Mouse (Mus musculus): ENCODE measurements around the gene Myo19. TPM values are rescaled to one million over a fixed set of nuclear protein-coding genes. Genes with fewer than 3 reads are reported as not detected.
A peak's percentile ranks its signal among the peaks of the same experiment; 100 is the strongest.

The Myo19 gene
- polyA plus RNA-seq, 1 experiment, result 13.2 TPM

GRCm38 (mm10) chr11:84914673-84915072 lies 34.7 kb downstream of the Myo19 start:
- no peak overlapping the region for H3K27ac ChIP-seq (ENCODE audit: insufficient read depth, low read length)
- TF ChIP-seq CTCF (IDR thresholded peaks at IDR 0.05; ENCODE audit: borderline replicate concordance, insufficient read depth, low read depth, low read length) (no peak), POLR2A (IDR thresholded peaks at IDR 0.05; ENCODE audit: borderline replicate concordance, insufficient read depth, low read length) (no peak)
- no peaks in the 10 kb centered on the region; the same call in 1 of the 2 replicates for H3K4me1 ChIP-seq (ENCODE audit: control insufficient read depth, insufficient read depth, low read length)
- H3K27me3 ChIP-seq (ENCODE audit: control insufficient read depth, insufficient read depth, low read length), result no peaks in the 10 kb centered on the region
- 82% methylated on average over 5 of the region's 5 CpGs for WGBS
- no peak overlapping the region for H3K4me3 ChIP-seq (replicated peaks; ENCODE audit: insufficient read depth, low read depth, low read length)
- DNase-seq, result no peak

DNA sequence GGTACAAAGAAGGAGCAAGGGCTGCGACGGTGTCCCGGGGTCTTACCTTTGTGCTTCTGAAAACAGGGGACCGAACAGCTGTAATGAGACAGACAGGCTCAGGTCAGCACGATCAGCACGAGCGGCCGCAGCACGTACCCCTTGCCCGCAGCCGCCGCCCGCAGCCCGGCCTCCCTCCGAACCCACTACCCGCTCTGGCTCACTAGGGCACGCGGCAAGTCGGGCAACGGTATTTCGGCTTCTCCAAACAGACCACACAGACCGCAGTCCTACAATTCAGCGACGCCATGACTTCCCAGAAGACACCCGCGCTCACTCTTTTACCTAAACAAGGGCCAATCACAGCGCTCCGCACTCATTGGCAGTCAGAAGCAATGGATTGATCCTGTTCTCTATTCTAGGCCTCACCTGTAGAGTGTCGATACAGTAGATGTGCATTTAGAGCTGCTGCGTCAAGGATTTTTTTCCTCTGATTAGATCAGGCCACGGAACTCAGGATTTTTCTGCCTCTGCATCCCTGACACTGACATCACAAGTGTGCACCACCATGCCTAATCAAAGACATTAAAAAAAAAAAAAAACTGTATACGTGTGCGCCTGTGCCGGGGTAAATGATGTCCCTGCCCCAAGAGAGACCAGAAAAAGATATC lies 36.2 kb downstream of the Myo19 start, which contains the start of gene Znhit3:
Znhit3 (minus strand) TSS at position 314 of the 650 bp plus-strand sequence.
- H3K4me1 ChIP-seq (ENCODE audit: control insufficient read depth, insufficient read depth, low read length), result no peaks in the 10 kb centered on the region; the same call in 1 of the 2 replicates
- H3K27ac ChIP-seq (ENCODE audit: insufficient read depth, low read length), result peak within 1 kb of the TSS; percentile 1; the same call in 1 of the 2 replicates
- 2% methylated on average over 34 of the region's 34 CpGs for WGBS
- DNase-seq, result peak; percentile 85 to 90
- peak within 1 kb of the TSS; percentile 65 for H3K4me3 ChIP-seq (replicated peaks; ENCODE audit: insufficient read depth, low read depth, low read length)
- TF ChIP-seq POLR2A (IDR thresholded peaks at IDR 0.05; ENCODE audit: borderline replicate concordance, insufficient read depth, low read length) (peak; percentile 61; the same call in 1 of the 2 replicates), CTCF (IDR thresholded peaks at IDR 0.05; ENCODE audit: borderline replicate concordance, insufficient read depth, low read depth, low read length) (no peak)
- no peaks in the 10 kb centered on the region for H3K27me3 ChIP-seq (ENCODE audit: control insufficient read depth, insufficient read depth, low read length)

DNA sequence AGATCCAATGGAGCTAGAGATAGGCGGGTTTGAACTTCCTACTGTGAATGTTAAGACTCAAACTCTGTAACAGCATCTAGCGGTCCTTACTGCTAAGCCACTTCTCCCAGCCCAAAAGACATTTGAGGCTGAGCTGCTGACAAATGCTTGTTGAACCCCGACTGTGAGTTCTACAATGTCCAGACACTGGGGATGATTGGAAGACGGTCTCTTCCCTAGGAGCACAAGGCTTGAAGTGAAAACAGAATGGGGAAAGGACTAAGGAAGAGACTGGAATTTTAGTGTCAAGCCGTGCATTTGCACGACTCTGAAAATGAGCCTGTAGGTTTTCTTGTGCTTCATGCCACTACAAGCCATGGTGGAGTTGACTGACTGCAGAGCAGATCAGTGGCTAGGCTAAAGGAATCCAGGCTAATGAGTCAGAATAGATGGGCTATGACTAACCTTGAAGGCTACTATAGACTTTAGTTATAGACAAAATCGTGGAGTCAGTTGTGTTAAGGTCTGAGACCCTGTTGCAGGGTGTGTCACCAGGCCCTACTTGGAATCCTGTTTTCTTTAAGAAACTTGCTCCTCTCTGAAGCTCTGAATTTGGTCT lies 36.9 kb downstream of the Myo19 start:
- H3K4me1 ChIP-seq (ENCODE audit: control insufficient read depth, insufficient read depth, low read length), result no peaks in the 10 kb centered on the region; the same call in 1 of the 2 replicates
- TF ChIP-seq CTCF (IDR thresholded peaks at IDR 0.05; ENCODE audit: borderline replicate concordance, insufficient read depth, low read depth, low read length) (no peak), POLR2A (IDR thresholded peaks at IDR 0.05; ENCODE audit: borderline replicate concordance, insufficient read depth, low read length) (no peak)
- 44% methylated on average over 7 of the region's 7 CpGs for WGBS
- H3K27ac ChIP-seq (ENCODE audit: insufficient read depth, low read length), result no peak overlapping the region; the same call in 1 of the 2 replicates
- peak overlapping the region; percentile 65 for H3K4me3 ChIP-seq (replicated peaks; ENCODE audit: insufficient read depth, low read depth, low read length)
- DNase-seq, result peak in 1 of 2 experiments; percentile 16
- no peaks in the 10 kb centered on the region for H3K27me3 ChIP-seq (ENCODE audit: control insufficient read depth, insufficient read depth, low read length)

GRCm38 (mm10) chr11:84918425-84918824 lies 38.5 kb downstream of the Myo19 start:
- peak; percentile 87 to 95 for DNase-seq
- Histone ChIP-seq H3K27me3 (ENCODE audit: control insufficient read depth, insufficient read depth, low read length) (no peaks in the 10 kb centered on the region), H3K4me3 (replicated peaks; ENCODE audit: insufficient read depth, low read depth, low read length) (no peak overlapping the region), H3K27ac (ENCODE audit: insufficient read depth, low read length) (no peak overlapping the region), H3K4me1 (ENCODE audit: control insufficient read depth, insufficient read depth, low read length) (no peaks in the 10 kb centered on the region; the same call in 1 of the 2 replicates)
- 2% methylated on average over 16 of the region's 16 CpGs for WGBS
- TF ChIP-seq CTCF (IDR thresholded peaks at IDR 0.05; ENCODE audit: borderline replicate concordance, insufficient read depth, low read depth, low read length), result peak; percentile 93
- TF ChIP-seq POLR2A (IDR thresholded peaks at IDR 0.05; ENCODE audit: borderline replicate concordance, insufficient read depth, low read length), result no peak

DNA sequence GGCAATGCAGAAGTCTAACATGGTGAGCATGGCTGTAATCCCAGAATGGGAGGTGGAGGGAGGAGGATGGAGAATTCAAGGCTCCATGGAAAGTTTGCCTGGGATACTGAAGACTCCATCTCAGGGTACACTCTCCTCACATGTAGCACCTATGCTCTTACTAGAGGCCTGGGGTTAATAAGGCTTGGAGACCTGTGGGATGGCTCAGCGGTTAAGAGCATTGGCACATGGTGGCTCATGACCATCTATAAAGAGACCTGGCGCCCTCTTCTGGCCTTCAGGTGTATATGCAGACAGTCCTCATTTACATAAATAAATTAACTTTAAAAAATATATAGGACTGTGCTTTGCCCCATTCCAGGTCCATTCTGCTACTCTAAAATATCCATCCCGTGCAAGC lies 39.3 kb downstream of the Myo19 start:
- peak in 1 of 2 experiments; percentile 32 for DNase-seq
- H3K27ac ChIP-seq (ENCODE audit: insufficient read depth, low read length), result no peak overlapping the region
- H3K4me3 ChIP-seq (replicated peaks; ENCODE audit: insufficient read depth, low read depth, low read length), result no peak overlapping the region
- WGBS, result 17% methylated on average over 3 of the region's 3 CpGs
- no peaks in the 10 kb centered on the region for H3K27me3 ChIP-seq (ENCODE audit: control insufficient read depth, insufficient read depth, low read length)
- H3K4me1 ChIP-seq (ENCODE audit: control insufficient read depth, insufficient read depth, low read length), result no peaks in the 10 kb centered on the region; the same call in 1 of the 2 replicates
- TF ChIP-seq POLR2A (IDR thresholded peaks at IDR 0.05; ENCODE audit: borderline replicate concordance, insufficient read depth, low read length) (no peak), CTCF (IDR thresholded peaks at IDR 0.05; ENCODE audit: borderline replicate concordance, insufficient read depth, low read depth, low read length) (peak; percentile 38; the same call in 1 of the 2 replicates)

DNA sequence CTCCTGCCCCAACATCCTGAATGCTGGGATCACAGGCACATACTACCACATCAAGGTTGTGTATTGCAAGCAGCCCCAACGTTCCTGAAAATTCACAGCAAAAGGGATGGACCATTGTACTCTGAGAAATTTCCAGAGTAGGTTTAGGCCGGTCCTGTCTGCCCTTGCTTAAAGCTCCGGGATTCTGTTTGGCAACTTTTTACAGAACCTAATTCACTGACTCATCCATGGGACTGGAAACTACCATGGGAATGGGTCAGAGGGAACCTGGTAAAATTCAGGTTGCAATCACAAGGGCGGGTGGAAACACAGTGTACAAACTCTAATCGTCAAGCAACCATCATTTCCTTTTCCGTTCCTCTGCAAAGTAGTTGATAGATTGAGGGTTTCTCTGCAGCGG lies 40.0 kb downstream of the Myo19 start:
- H3K27me3 ChIP-seq (ENCODE audit: control insufficient read depth, insufficient read depth, low read length), result no peaks in the 10 kb centered on the region
- no peak overlapping the region for H3K4me3 ChIP-seq (replicated peaks; ENCODE audit: insufficient read depth, low read depth, low read length)
- no peak overlapping the region for H3K27ac ChIP-seq (ENCODE audit: insufficient read depth, low read length)
- DNase-seq, result no peak
- H3K4me1 ChIP-seq (ENCODE audit: control insufficient read depth, insufficient read depth, low read length), result no peaks in the 10 kb centered on the region; the same call in 1 of the 2 replicates
- WGBS, result 77% methylated on average over 7 of the region's 7 CpGs
- TF ChIP-seq CTCF (IDR thresholded peaks at IDR 0.05; ENCODE audit: borderline replicate concordance, insufficient read depth, low read depth, low read length) (no peak), POLR2A (IDR thresholded peaks at IDR 0.05; ENCODE audit: borderline replicate concordance, insufficient read depth, low read length) (no peak)

- Histone ChIP-seq H3K27ac (ENCODE audit: insufficient read depth, low read length) (no peak overlapping the region), H3K4me3 (replicated peaks; ENCODE audit: insufficient read depth, low read depth, low read length) (no peak overlapping the region)
These were observed 41.0 kb downstream of the Myo19 start for GRCm38 (mm10) chr11:84920981-84921380.

More at GRCm38 (mm10) chr11:84920981-84921380, 41.0 kb downstream of the Myo19 start:
- WGBS, result 81% methylated on average over 8 of the region's 8 CpGs
- no peak for DNase-seq
- Histone ChIP-seq H3K27me3 (ENCODE audit: control insufficient read depth, insufficient read depth, low read length) (no peaks in the 10 kb centered on the region), H3K4me1 (ENCODE audit: control insufficient read depth, insufficient read depth, low read length) (no peaks in the 10 kb centered on the region; the same call in 1 of the 2 replicates)
- TF ChIP-seq POLR2A (IDR thresholded peaks at IDR 0.05; ENCODE audit: borderline replicate concordance, insufficient read depth, low read length) (no peak), CTCF (IDR thresholded peaks at IDR 0.05; ENCODE audit: borderline replicate concordance, insufficient read depth, low read depth, low read length) (no peak)

Data from cerebellum, adult 2 months (tissue).